Mouse (Mus musculus) heart, adult 2 months (tissue): Measurements from ENCODE around the gene Nop2.

ENCODE experiments used
- CTCF ChIP-seq: fragments of 200-600 bp; IDR thresholded peaks from 2 replicates; pipeline ENCODE4 v1.8.1; 2022; ENCODE audit warnings: antibody characterized with exemption, mild to moderate bottlenecking, moderate library complexity
- POLR2A ChIP-seq: fragments of 200-500 bp; IDR thresholded peaks from 2 replicates; pipeline ENCODE4 v1.6.1; 2011; ENCODE audit warnings: mild to moderate bottlenecking, low read depth, low read length, control low read depth; ENCODE audit not compliant: insufficient read depth

GRCm38 (mm10) chr6:125156491-125156890, 24.8 kb downstream of the Nop2 start:
- TF ChIP-seq POLR2A (no peak), CTCF (no peak)
